Mouse (Mus musculus) liver, postnatal 0 days (tissue): ENCODE measurements around the gene Zdhhc17.

ENCODE experiments used
- CTCF ChIP-seq: sonication (generic); IDR thresholded peaks from 2 replicates; pipeline ENCODE4 v1.5.1; 2016; ENCODE audit warnings: antibody characterized with exemption, low read depth
- EP300 ChIP-seq: IDR thresholded peaks from 2 replicates; pipeline ENCODE4 v1.6.1; 2016; ENCODE audit warnings: antibody characterized with exemption, low read depth, mild to moderate bottlenecking

GRCm38 (mm10) chr10:110991307-110992046 lies 18.5 kb downstream of the Zdhhc17 start:
- TF ChIP-seq CTCF (no peak), EP300 (no peak)
